Comparison of ENCODE assay signal across 8 mouse cellular contexts in the genomic region with DNA sequence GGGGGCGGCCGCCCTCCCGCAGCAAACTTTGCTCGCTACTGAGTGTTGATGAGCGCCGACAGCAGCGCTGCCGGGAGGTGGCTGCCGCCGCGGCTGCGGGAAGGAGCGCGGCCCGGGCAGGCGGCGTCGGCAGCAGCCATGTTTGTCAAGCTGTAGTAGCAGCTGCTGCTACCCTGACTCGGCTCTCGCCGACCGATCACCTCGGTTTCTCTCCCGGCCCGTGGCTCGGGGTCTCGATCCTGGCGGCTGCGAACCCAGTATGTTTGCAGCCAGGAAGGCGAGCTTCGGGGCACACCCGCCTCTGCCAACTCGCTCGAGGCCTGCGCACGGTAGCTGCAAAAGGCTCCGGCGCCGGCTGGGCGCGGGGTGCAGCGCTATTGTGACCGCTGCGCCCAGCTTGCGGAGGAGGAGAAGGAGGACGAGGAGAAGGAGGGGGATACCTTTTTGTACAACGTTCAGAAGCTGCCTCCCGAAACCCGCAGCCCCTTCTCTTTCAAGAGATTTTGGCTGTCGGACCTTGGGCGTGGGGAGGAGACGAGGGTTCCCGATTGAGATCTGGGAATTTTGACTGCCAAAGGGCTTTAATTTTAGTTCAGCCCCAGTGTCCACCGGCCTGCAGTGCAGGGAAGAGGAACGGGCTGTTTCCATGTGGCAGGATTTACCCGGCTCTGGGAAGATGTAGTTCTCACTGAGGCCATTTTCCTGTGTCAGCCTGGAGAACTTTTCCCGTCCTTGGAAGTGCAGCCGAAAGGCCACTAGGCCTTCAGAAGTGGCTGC. TPM values are rescaled to one million over a fixed set of nuclear protein-coding genes. Genes with fewer than 3 reads are reported as not detected.
DNase-seq lines count a peak whose midpoint lies in the region; ATAC-seq and TF ChIP-seq lines count a peak whose summit lies in the region.

No protein-coding gene starts in this region.

- no peak for ATAC-seq in heart, embryonic 11.5 days (replicated peaks; ENCODE audit: insufficient number of reproducible peaks, low FRiP score, low TSS enrichment)
- no peak for ATAC-seq in kidney, embryonic 16.5 days (ENCODE audit: low FRiP score, low TSS enrichment)
- ATAC-seq in liver, embryonic 13.5 days (ENCODE audit: low read depth), result no peak

- no peaks in the 10 kb centered on the region for H3K27me3 ChIP-seq in heart, embryonic 11.5 days (ENCODE audit: control insufficient read depth, insufficient read depth, low read length)
- H3K27me3 ChIP-seq in kidney, embryonic 16.5 days (ENCODE audit: insufficient read depth, low read length), result no peaks in the 10 kb centered on the region
- no peaks in the 10 kb centered on the region for H3K27me3 ChIP-seq in liver, embryonic 13.5 days

- peak overlapping the region; percentile 80 for H3K4me2 ChIP-seq in heart, embryonic 11.5 days
- peak overlapping the region; percentile 86 for H3K4me2 ChIP-seq in kidney, embryonic 16.5 days (replicated peaks; ENCODE audit: low read depth, low read length)
- peak overlapping the region; percentile 99 for H3K4me2 ChIP-seq in liver, embryonic 13.5 days

- WGBS in bone marrow, adult 2 months, result under 1% methylated on average over 58 of the region's 58 CpGs
- WGBS in heart, embryonic 11.5 days (ENCODE audit: insufficient replicate concordance), result under 1% methylated on average over 57 of the region's 58 CpGs
- WGBS in kidney, embryonic 16.5 days, result under 1% methylated on average over 57 of the region's 58 CpGs
- under 1% methylated on average over 57 of the region's 58 CpGs for WGBS in liver, embryonic 13.5 days (ENCODE audit: insufficient replicate concordance)
- WGBS in olfactory bulb, adult 2 months, result under 1% methylated on average over 58 of the region's 58 CpGs

- H3K4me3 ChIP-seq in bone marrow, adult 2 months (replicated peaks; ENCODE audit: control insufficient read depth, low read depth, low read length), result peak overlapping the region; percentile 94
- peak overlapping the region; percentile 62 for H3K4me3 ChIP-seq in embryonic fibroblast, embryonic 13.5 days (ENCODE audit: insufficient read depth, low read length)
- peak overlapping the region; percentile 78 for H3K4me3 ChIP-seq in heart, embryonic 11.5 days (ENCODE audit: low read depth, low read length)
- peak overlapping the region; percentile 86 for H3K4me3 ChIP-seq in kidney, embryonic 16.5 days (ENCODE audit: low read length)
- H3K4me3 ChIP-seq in liver, embryonic 13.5 days (replicated peaks), result peak overlapping the region; percentile 91
- peak overlapping the region; percentile 66 for H3K4me3 ChIP-seq in olfactory bulb, adult 2 months (ENCODE audit: insufficient read depth, low read depth, low read length)

- peak; percentile 56; the same call in 1 of the 2 replicates for TF ChIP-seq POLR2A in bone marrow, adult 2 months (IDR thresholded peaks at IDR 0.05; ENCODE audit: borderline replicate concordance, control insufficient read depth, low read depth, low read length)
- peak; percentile 43 for TF ChIP-seq POLR2A in embryonic fibroblast, embryonic 13.5 days (IDR thresholded peaks at IDR 0.05; ENCODE audit: low read depth, low read length)
- TF ChIP-seq POLR2A in olfactory bulb, adult 2 months (IDR thresholded peaks at IDR 0.05; ENCODE audit: insufficient read depth, low read depth, low read length), result no peak; the same call in none of the 2 replicates

- peaks cover 21% of the 10 kb centered on the region for H3K36me3 ChIP-seq in heart, embryonic 11.5 days (ENCODE audit: control insufficient read depth, insufficient read depth, low read length)
- peaks cover 34% of the 10 kb centered on the region for H3K36me3 ChIP-seq in kidney, embryonic 16.5 days (ENCODE audit: insufficient read depth, low read length)
- H3K36me3 ChIP-seq in liver, embryonic 13.5 days, result peaks cover 37% of the 10 kb centered on the region

- TF ChIP-seq CTCF in bone marrow, adult 2 months (IDR thresholded peaks at IDR 0.05; ENCODE audit: control insufficient read depth, insufficient read depth, low read length), result no peak
- no peak for TF ChIP-seq CTCF in embryonic fibroblast, embryonic 13.5 days (IDR thresholded peaks at IDR 0.05; ENCODE audit: borderline replicate concordance, insufficient read depth, low read length)
- no peak for TF ChIP-seq CTCF in olfactory bulb, adult 2 months (IDR thresholded peaks at IDR 0.05; ENCODE audit: insufficient read depth, low read depth, low read length)

- peak overlapping the region; percentile 100 for H3K27ac ChIP-seq in bone marrow, adult 2 months (ENCODE audit: control insufficient read depth, insufficient read depth, low read depth, low read length, poor library complexity)
- peak overlapping the region; percentile 66 for H3K27ac ChIP-seq in embryonic fibroblast, embryonic 13.5 days (ENCODE audit: insufficient read depth, low read length)
- peak overlapping the region; percentile 99 for H3K27ac ChIP-seq in heart, embryonic 11.5 days (ENCODE audit: low read depth, low read length)
- H3K27ac ChIP-seq in kidney, embryonic 16.5 days (ENCODE audit: low read length), result peak overlapping the region; percentile 99
- peak overlapping the region; percentile 95 for H3K27ac ChIP-seq in liver, embryonic 13.5 days
- peak overlapping the region; percentile 94 for H3K27ac ChIP-seq in olfactory bulb, adult 2 months (ENCODE audit: insufficient read depth, low read depth, low read length)

- peak; percentile 50 for DNase-seq in CD8-positive naive resting alpha-beta T cell, adult 2 months (ENCODE audit: low read depth in 2 of 2, low spot score in 2 of 2)
- peak; percentile 59 for DNase-seq in liver, embryonic 13.5 days
- peak; percentile 56 to 60 for DNase-seq in thymus, postnatal 10 days (ENCODE audit: low spot score in 2 of 2)

- H3K9ac ChIP-seq in heart, embryonic 11.5 days (ENCODE audit: low read depth, low read length), result peak overlapping the region; percentile 96
- H3K9ac ChIP-seq in kidney, embryonic 16.5 days (replicated peaks; ENCODE audit: low read length), result peak overlapping the region; percentile 97
- H3K9ac ChIP-seq in liver, embryonic 13.5 days, result peak overlapping the region; percentile 97

- H3K9me3 ChIP-seq in heart, embryonic 11.5 days (replicated peaks; ENCODE audit: control insufficient read depth, low read length), result no peaks in the 10 kb centered on the region
- H3K9me3 ChIP-seq in kidney, embryonic 16.5 days (ENCODE audit: low read length), result no peaks in the 10 kb centered on the region
- no peaks in the 10 kb centered on the region for H3K9me3 ChIP-seq in liver, embryonic 13.5 days (replicated peaks)

- peaks cover 6% of the 10 kb centered on the region for H3K4me1 ChIP-seq in bone marrow, adult 2 months (ENCODE audit: control insufficient read depth, insufficient read depth, low read length)
- peaks cover 8% of the 10 kb centered on the region; the same call in 1 of the 2 replicates for H3K4me1 ChIP-seq in embryonic fibroblast, embryonic 13.5 days (ENCODE audit: control insufficient read depth, insufficient read depth, low read length)
- H3K4me1 ChIP-seq in heart, embryonic 11.5 days (ENCODE audit: control insufficient read depth, insufficient read depth, low read length), result peaks cover 39% of the 10 kb centered on the region
- H3K4me1 ChIP-seq in kidney, embryonic 16.5 days (ENCODE audit: insufficient read depth, low read length), result peaks cover 44% of the 10 kb centered on the region
- H3K4me1 ChIP-seq in liver, embryonic 13.5 days (replicated peaks), result peaks cover 77% of the 10 kb centered on the region
- H3K4me1 ChIP-seq in olfactory bulb, adult 2 months (ENCODE audit: control insufficient read depth, insufficient read depth, low read length), result peaks cover 21% of the 10 kb centered on the region

RNA-seq across cellular contexts. Expression of a gene that starts 3.0 kb away (rescaled TPM):
- polyA plus RNA-seq in bone marrow, adult 2 months (2011; ENCODE audit: insufficient read depth, insufficient read length, low replicate concordance, missing spikeins), result 20.1 and 45.9 TPM in 2 replicates
- 73.9 and 86.2 TPM in 2 replicates for polyA plus RNA-seq in embryonic fibroblast, embryonic 13.5 days (2011; ENCODE audit: insufficient read length, low read depth, missing spikeins)
- polyA plus RNA-seq in heart, embryonic 11.5 days (2014; fragmentation: Nextera tagmentation; extraction: Ambion mirVana), result 41.8 and 72.1 TPM in 2 replicates
- polyA plus RNA-seq in kidney, embryonic 16.5 days (2015; fragmentation: Nextera tagmentation; extraction: Ambion mirVana), result 49.6 and 58.6 TPM in 2 replicates
- 15.5 and 19.8 TPM in 2 replicates for polyA plus RNA-seq in liver, embryonic 13.5 days (2015; fragmentation: Nextera tagmentation; extraction: Ambion mirVana)
- 49.7 and 82.3 TPM in 2 replicates for polyA plus RNA-seq in olfactory bulb, adult 2 months (2012; ENCODE audit: insufficient read depth, insufficient read length, low replicate concordance, missing spikeins)
